Mouse (Mus musculus) left cerebral cortex, postnatal 25 days (tissue): ENCODE measurements around the gene Dgki. TPM values are rescaled to one million over a fixed set of nuclear protein-coding genes. Genes with fewer than 3 reads are reported as not detected.
A peak's percentile ranks its signal among the peaks of the same experiment; 100 is the strongest.

ENCODE experiments used
- DNase-seq, 2 experiments: peaks; one replicate each; pipeline ENCODE4 v3.0.0; 2022; ENCODE audit warnings: low spot score in 2 of 2, mixed read lengths in 1 of 2
- intact Hi-C: fragments of 180-260 bp; cut with DNase I; formaldehyde crosslinking; loops from one replicate; pipeline ENCODE4 v1.15.1; 2025
- total RNA-seq, 2 experiments: library from RNA; stranded (reverse); gene quantifications; 2 replicates each; pipeline ENCODE4 v1.2.3; 2021

Dgki gene
- total RNA-seq, 2 experiments from 2014 or later = 68.5 to 82.6 TPM

DNA sequence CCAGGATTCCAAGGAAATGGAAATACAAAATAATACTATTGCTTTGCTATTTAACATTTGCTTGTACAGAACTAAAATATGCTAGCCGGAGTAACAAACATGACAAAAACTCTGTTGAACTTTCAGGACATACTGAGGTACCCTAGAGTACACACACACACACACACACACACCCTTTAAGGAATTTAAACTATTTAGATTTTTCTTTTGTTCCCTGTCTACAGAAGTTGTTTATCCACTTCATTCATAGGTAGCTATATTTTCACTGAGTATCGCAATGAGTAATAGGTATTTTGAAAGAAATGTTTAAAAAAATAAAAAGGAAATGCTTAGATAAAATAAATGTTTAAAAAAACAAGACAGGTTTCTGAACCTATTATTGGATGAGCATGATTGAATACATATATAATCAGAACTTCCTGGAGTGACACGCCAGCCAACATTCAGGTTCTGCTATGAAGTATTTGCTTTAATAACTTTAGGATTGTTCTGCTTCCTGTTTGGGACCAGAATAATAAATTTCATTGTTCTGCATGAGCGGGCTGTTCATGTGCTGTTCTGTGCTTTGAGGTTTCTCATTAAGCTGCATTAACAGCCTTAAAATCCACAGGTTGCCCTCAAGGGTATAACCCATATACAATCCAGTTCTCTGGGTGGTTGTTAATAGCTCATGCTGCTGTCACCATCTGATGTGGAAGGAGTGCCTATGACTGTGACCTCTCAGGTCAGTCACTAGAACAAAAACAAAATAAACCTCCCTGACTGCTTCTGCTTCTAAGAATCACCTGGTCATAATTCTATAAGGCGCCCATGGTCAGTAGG is 457.7 kb downstream of the Dgki start:
- no peak for DNase-seq
- intact Hi-C loops = loop anchor here (2.0 to 5.0 kb wide), 2 partner anchors 26 to 235 kb away; no protein-coding TSS in a partner anchor

DNA sequence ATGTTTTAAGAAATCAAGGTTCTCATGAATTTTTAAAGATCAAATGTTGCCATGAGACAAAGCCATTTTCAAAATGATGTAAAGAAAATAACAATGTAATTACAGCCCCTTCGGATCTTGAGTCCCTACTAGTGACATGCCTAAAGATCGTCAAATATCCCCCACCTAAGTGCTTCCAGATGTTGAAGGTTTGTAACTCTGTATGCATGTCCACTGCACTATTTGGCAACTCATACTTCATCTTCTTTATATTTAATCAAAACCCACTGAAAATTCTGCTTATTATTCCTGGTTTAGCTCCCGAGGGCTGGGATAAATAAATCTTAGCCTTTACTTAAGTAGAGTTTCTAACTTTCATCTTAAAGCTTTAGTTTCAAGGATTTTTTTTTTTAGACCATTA is 458.3 kb downstream of the Dgki start:
- no peak for DNase-seq
- intact Hi-C loops = loop anchor here (2.0 to 5.0 kb wide), 2 partner anchors 25 to 234 kb away; no protein-coding TSS in a partner anchor

DNA sequence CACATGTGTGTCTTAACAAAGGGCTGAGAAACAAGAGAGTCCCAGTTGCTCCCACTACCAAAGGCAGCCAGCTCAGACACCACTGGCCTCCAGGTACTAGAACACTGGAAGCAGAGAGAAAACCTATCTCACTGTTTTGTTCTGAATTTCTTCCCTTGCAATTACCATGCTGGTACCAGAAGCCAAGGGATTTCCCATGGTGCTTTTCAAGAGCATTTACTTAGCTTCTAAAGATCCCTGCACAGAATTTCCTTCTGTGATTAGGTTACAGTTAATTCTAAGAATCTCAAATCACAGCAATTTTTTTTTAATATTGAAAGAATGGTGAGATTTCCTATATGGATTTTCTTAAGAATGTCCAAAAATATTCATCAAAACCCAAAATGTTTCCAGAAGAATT is 458.8 kb downstream of the Dgki start:
- DNase-seq = no peak
- intact Hi-C loops = loop anchor here (5.0 kb wide), 1 partner anchor 234 kb away; no protein-coding TSS in a partner anchor

DNA sequence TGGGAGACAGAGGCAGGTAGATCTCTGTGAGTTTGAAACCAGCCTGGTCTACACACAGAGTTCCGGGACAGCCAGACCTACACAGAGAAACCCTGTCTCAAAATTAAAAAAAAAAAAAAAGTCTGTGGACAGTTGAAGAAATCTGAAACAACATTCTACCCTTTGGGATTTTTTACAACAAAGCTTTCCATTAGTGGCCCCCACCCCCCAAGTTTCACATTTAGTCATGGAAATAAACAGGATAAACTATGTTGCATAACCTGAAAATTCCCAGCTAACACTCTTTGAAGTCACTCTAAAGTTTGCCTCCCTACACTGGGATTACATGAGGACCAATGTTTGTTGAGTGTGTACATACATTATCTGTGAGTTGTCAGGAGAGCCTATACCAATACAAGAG is 461.2 kb downstream of the Dgki start:
- DNase-seq = no peak
- intact Hi-C loops = no loop called here

DNA sequence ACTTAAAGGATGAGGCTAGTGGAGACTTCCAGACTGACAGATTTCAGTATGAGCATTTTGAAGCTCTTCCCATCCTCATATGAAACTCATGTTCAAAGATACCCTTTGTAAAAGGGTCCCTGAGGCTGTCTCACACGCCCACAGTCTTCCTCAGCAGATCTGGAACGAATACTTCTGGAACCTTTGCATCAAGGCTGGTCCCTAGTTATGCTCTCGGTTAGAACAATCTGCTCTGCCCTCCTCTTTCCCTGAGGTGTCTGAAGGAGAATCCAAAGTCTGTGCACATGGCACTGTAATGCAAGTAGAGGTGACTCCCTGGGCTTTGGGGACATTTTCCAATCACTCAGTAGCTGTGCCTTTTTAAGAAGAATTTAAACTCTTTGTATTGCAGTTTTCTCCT is 464.6 kb downstream of the Dgki start:
- intact Hi-C loops = no loop called here
- no peak for DNase-seq

DNA sequence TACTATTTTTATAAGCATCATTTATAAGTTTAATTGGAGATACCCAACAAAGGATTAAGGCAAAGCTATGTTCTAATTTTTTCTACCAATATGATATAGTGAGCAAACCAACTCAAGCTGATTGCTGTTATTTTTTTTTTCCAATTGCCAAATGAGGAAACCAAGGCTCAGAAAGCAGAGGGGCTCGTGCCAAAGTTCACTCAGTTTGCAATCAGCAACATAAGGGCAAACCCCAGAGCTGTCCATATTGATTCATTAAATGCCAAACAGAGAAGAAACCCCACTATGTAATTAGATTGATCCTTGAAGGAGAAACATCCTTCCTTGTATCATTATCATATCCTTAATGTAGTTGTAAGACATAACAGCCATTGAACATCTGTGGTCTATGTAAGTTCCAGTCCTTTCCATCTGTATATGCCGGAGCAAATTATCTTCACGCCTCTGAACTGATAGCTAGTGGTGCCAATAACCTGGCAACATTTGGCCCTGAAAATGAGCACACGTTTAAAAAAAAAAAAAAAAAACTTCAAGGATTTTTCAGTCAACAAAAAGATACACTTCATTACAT is 465.2 kb downstream of the Dgki start:
- intact Hi-C loops = no loop called here
- no peak for DNase-seq

DNA sequence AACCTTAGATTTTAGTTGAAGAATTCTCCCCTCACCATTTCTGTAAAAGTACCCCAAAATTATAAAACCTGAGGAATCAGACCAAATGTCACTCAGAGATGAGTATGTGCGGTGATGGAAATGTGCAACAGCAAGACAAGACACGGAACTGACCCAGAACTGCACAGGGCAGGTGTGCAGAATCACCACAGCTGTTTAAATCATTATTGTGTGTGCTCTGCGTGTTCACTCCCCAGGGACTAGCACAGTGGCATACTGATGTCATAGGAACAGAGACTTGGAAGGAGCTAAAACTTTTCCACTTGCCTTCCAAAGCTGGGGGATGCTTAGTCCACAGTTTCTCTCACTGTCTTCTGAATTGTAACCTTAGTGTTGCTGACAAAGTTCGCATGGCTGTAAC is 467.3 kb downstream of the Dgki start:
- intact Hi-C loops = no loop called here

DNA sequence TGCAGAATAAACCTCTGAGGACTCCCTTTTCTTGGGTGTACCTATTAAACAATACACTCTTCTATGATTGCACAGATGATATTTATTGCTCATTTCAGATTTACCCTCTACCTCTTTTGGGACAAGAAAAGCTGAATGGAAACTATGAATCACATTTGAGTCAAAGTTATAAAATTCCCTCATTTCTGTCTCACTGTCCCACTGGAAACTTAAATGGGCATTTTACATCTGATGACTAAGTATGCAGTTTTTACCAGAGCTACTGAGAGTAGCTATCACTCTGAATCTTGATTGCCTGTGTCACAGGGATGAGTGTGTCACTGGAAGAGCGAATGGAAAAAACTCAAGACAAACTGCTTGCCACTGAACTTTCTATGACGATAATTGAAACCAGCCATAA is 467.8 kb downstream of the Dgki start:
- no peak for DNase-seq
- intact Hi-C loops = no loop called here

More for the DNA sequence above, 467.3 kb downstream of the Dgki start:
- no peak for DNase-seq

DNA sequence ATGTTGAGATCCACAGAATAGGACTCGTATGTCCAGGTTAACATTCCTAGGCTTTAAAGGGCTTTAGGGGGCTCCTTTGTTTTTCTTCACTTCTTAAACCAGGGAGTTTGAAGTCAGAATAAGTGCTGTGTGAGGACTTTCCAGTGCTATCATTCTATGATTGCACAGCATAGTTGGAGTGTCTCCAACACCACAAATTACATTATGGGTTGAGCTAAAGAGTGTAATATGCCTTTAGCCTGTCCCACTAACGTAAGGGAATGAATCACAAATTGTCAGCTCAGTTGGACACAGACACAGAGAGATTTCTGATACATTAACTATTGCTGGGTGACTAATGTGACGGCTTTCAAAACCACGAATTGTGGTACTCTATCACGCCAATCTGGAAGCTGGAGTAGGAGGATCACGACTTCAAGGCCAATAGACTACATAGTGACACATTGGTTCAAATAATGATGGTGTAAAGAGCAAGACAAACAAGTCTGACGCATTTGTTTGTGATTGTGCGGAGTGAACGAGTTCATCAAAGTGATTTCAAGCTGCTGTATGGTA is 469.5 kb downstream of the Dgki start:
- intact Hi-C loops = no loop called here
- DNase-seq = no peak

DNA sequence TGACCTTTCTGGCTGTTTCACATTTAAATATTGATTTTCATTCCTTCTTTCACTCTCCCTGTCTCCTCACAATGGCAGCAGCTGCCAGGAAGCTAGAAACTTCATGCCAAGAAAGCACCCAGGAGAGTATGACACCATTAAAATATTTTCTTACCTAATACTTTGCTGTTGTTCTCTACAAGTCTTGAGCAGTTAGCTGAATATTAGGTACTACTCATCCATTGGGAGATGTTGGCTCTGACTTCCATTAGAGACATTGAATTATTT is 480.3 kb downstream of the Dgki start:
- intact Hi-C loops = loop anchor here (1.0 to 10.0 kb wide), 4 partner anchors 84 to 755 kb away; no protein-coding TSS in a partner anchor

DNA sequence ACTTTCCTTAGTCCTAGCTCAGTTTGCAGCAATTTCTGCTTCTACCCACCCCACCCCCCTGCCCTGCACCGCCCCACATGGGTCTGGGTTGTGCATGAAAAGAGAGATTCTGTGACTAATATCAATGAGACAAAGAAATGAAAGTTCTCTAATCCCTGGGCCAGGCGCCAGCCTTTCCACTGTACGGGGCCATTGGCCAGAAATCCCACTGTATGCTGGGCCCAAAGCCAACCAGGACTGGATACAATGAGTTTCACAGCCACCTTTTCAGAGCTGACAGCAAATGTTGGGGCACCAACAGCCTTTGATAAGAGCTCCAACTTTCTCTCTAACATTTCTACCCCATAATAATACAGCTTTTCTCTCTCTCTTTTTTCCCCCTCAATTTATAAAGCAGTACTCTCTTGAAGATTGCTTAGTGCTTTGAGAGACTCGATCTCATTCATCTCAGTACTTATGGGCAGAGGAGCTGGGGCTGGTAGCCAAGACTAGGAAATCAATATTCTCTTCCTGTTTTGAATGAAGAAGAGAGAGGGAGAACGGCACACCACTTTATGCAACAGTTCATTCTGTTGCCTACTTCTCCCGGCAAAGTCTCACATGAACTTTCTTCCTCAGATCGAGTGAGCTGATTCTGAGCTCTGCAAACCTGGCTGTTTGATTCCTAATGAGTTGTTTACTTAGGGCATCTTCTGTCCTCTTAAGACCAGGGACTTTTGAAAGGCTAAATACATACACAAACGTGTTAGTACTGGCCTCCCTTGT is 480.8 kb downstream of the Dgki start:
- DNase-seq = peak; percentile 57 to 72
- intact Hi-C loops = loop anchor here (1.0 to 10.0 kb wide), 3 partner anchors 84 to 216 kb away; no protein-coding TSS in a partner anchor

More for the DNA sequence above, 480.3 kb downstream of the Dgki start:
- DNase-seq = no peak

DNA sequence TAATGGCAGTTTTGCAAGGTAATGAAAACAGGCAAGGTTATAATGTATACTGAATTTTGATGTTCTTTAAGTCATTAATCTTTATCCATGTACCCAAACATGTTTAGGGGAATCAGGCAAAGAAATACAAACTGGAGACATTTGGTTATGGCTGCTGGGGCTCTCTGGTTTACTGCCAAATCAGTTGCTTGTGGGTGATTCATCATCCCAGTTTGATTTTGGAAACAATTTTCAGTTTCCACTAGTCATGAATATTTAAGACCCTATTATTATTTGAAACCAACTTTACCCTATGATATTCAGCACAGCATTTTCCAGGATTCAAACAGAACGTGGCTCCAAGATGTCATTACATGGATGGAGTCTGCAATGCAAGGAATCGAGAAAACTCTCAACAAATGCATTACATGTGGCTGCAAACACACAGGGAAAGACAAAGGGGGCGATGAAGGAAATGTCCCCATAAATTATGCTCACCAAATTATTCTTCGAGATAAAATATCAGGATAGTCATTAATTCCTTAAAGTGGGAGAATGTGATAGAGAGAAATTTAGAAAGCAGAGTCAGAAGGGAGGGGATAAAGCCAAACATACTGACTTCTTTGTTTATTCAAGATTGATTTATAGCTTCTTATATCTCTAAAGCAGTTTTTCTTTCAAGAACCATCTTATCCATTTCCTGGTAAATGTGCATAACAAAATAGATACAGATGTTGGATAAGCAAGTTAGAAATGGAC is 481.5 kb downstream of the Dgki start:
- DNase-seq = no peak

DNA sequence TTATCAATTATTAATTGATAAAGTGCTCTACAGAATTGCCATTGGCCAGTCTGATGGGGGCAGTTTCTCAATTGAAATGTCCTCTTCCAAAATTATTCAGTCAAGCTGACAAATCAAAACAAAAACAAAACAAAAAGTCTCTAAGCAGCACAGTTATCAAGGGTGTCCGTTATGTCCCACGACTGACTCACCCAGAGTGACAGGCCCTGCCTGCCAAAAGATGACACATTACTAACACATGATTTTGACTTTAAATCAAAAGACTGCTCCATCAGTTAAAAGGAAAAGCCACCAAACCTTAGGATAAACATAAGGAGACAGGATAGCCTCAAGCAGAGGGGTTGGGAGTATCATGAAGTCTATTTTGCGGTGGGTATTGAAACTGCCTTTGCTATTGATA is 483.3 kb downstream of the Dgki start:
- DNase-seq = no peak
- intact Hi-C loops = loop anchor here (2.0 to 10.0 kb wide), 3 partner anchors 26 to 218 kb away; no protein-coding TSS in a partner anchor

More for the DNA sequence above, 481.5 kb downstream of the Dgki start:
- intact Hi-C loops = loop anchor here (1.0 to 10.0 kb wide), 3 partner anchors 85 to 216 kb away; no protein-coding TSS in a partner anchor

DNA sequence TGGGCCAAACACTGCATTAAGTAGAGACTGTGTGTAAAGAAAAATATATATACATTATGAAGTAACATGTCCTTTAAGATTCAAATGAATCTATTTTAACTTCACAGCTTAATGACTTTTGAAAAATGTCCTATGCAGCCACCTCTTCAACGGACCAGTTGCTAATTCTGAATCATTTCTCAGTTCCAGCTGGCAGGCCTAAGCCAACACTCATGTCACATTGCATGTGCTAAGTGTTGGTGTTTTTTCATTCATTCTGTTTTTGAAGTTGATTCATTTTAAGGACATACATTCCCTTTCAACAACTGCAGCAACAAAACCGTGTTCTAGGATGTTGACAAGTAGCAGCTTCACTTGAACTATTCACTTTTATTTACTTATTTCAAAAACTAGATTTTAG is 484.0 kb downstream of the Dgki start:
- DNase-seq = peak in 1 of 2 experiments; percentile 72
- intact Hi-C loops = loop anchor here (2.0 to 10.0 kb wide), 3 partner anchors 27 to 219 kb away; no protein-coding TSS in a partner anchor

DNA sequence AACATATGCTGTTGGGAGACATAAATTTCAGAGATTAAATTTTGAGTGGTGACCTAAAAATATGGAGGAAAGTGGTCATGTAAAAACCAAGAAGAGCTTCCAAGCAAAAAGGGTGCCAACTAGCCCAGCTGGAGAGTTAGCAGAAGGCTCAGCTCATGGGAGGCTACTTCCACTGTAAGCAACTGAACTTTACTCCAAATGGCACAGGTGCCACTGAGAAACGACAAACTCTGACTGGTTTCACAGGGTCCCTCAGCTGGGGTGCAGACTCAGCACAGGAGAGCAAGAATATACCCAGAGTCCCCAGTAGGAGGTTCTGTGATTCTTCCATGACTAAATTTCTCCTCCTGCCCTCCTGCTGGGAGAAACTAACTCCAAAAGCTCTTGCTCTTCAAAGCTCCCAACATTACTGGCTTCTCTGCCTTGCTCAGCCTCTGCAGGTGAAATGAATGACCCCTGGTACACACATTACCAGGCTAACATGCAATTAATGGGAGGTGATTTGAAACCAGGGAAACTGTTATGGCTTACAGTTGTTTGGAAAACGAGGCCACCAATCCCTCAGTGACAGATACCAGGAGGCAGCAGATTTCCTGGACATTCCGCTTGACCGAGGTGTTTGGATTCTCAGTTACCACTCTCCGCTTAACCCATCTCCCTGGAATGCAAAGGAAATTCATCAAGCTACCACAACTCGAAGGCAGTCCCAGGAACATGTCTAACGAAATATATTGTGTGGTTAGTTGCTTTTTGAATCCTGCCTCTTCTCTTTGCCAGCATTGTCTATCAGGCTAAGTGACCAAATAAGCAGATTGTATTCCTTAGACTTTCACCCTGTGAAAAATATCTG is 487.1 kb downstream of the Dgki start:
- intact Hi-C loops = loop anchor here (10.0 kb wide), 2 partner anchors 208 to 222 kb away; no protein-coding TSS in a partner anchor
- no peak for DNase-seq

DNA sequence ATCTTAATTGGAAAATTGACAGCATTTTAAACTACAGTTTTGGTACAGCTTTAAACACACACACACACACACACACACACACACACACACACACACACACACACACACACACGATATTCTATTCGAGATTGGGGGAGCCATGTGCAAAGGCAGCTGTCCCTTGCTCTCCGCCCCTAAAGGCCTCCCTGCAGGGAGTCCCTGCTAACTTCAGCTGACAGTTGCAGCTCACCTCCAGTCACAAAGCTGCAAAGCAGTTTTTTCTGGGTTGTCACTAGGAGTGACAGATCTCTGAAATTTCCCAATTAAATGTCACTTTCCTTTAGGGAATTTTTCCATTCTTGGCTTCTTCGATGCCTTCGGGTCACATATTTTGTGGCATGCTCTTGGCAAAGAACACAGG is 489.5 kb downstream of the Dgki start:
- intact Hi-C loops = loop anchor here (10.0 kb wide), 2 partner anchors 206 to 224 kb away; no protein-coding TSS in a partner anchor
- DNase-seq = no peak

DNA sequence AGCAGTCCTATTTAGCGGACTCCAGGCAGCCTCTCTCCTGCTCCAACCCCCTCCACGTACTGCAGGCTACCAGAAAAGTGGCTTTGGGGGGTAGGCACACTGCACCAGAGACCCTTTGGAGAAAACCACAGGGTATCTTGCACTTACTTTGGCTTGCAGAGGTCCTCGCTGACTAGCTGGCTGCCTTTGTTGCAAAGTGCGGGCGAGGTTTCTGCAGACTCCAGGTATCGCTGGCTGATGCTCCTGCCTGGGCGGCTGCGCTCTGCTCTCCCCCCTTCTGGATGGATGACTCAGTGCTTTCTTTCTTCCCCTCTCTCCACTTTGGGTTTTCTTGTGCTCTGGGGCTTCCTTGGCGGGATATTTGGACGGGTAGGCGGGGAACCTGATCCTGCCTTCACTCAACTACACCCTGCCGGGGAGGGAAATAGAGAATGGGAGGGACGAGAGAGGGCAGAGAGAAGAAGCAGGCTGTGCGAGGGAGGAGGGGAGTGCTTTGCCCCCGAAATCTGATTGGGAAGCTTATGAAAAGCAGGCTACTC is 490.2 kb downstream of the Dgki start, which contains the start of gene Ptn:
Gene Ptn, minus strand, starts transcription at position 474 of the 539 bp plus-strand sequence.
- peak; percentile 65 to 93 for DNase-seq
- intact Hi-C loops = loop anchor here (2.0 to 10.0 kb wide), 4 partner anchors 33 to 225 kb away; no protein-coding TSS in a partner anchor

DNA sequence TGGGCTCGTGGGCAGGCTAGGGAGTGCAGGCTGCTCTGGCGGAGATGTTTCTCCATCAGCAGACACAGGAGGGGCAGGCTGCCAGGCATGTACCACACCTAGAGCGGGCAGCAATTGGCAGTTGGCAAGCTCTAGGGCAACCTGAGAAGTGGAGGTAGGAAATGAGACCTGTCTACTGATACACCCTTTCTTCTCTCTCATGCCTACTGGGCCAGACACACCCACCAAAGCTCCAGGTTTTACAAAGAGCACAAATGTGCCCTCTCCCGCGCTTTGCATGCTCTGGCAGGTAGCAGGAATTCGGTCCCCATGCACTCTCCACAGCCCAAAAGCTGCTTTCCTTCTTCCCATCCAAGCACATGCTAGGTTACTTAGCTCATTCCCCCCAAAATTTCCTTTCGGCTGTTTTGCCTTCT is 490.7 kb downstream of the Dgki start:
- intact Hi-C loops = loop anchor here (2.0 kb wide), 2 partner anchors 33 to 93 kb away; no protein-coding TSS in a partner anchor
- DNase-seq = peak; percentile 44 to 70
